Mouse (Mus musculus) liver, embryonic 14.5 days (tissue): ENCODE results near the gene Tor4a.

Source experiments
- CTCF ChIP-seq: IDR thresholded peaks from 2 replicates; pipeline ENCODE4 v1.5.1; 2016; ENCODE audit warnings: antibody characterized with exemption, low read depth, control low read depth
- EP300 ChIP-seq: IDR thresholded peaks from 2 replicates; pipeline ENCODE4 v1.6.1; 2016; ENCODE audit warnings: antibody characterized with exemption, low read depth

GRCm38 (mm10) chr2:25177076-25177475 is 19.6 kb downstream of the Tor4a start:
- TF ChIP-seq CTCF: no peak
- TF ChIP-seq EP300: no peak
